Mouse (Mus musculus) left cerebral cortex, adult 2 months (tissue): Measurements from ENCODE around the gene Tnrc6c. TPM values are rescaled to one million over a fixed set of nuclear protein-coding genes. Genes with fewer than 3 reads are reported as not detected.
A peak's percentile ranks its signal among the peaks of the same experiment; 100 is the strongest.

Experiments
- DNase-seq, 2 experiments: peaks; one replicate each; pipeline ENCODE4 v3.0.0; 2021 to 2022; ENCODE audit warnings: low spot score in 2 of 2, mixed read lengths in 1 of 2; ENCODE audit errors: extremely low spot score in 1 of 2
- H3K27ac ChIP-seq: fragments of 200-600 bp; 2 replicates; pipeline ENCODE4 v1.8.1; 2022
- H3K4me3 ChIP-seq: fragments of 200-600 bp; 2 replicates; pipeline ENCODE4 v1.8.1; 2022
- CTCF ChIP-seq: fragments of 200-600 bp; IDR thresholded peaks from 2 replicates; pipeline ENCODE4 v1.8.1; 2022; ENCODE audit warnings: antibody characterized with exemption, mild to moderate bottlenecking, moderate library complexity
- intact Hi-C: fragments of 180-260 bp; cut with DNase I; formaldehyde crosslinking; loops from one replicate; pipeline ENCODE4 v1.15.1; 2025
- long read RNA-seq, 2 experiments: library from polyadenylated mRNA; stranded (forward); transcript quantifications; one replicate each; pipeline ENCODE4 v2.0.0; 2021; ENCODE audit warnings: borderline mapping rate in 2 of 2
- total RNA-seq, 2 experiments: library from RNA; stranded (reverse); gene quantifications; 2 replicates each; pipeline ENCODE4 v1.2.3; 2021

The Tnrc6c gene
- 10 to 100 TPM; 58.5 to 62.9 TPM for total RNA-seq
- long read RNA-seq, experiment 1, full-length matches to known transcripts = 1 of 35 reads
- long read RNA-seq, experiment 1, partial matches to known transcripts = 15 of 35 reads
- long read RNA-seq, experiment 1, other reads (novel, unspliced or antisense) = 19 of 35 reads
- long read RNA-seq, experiment 2, full-length matches to known transcripts = 11 of 43 reads
- long read RNA-seq, experiment 2, partial matches to known transcripts = 22 of 43 reads
- long read RNA-seq, experiment 2, other reads (novel, unspliced or antisense) = 10 of 43 reads

DNA sequence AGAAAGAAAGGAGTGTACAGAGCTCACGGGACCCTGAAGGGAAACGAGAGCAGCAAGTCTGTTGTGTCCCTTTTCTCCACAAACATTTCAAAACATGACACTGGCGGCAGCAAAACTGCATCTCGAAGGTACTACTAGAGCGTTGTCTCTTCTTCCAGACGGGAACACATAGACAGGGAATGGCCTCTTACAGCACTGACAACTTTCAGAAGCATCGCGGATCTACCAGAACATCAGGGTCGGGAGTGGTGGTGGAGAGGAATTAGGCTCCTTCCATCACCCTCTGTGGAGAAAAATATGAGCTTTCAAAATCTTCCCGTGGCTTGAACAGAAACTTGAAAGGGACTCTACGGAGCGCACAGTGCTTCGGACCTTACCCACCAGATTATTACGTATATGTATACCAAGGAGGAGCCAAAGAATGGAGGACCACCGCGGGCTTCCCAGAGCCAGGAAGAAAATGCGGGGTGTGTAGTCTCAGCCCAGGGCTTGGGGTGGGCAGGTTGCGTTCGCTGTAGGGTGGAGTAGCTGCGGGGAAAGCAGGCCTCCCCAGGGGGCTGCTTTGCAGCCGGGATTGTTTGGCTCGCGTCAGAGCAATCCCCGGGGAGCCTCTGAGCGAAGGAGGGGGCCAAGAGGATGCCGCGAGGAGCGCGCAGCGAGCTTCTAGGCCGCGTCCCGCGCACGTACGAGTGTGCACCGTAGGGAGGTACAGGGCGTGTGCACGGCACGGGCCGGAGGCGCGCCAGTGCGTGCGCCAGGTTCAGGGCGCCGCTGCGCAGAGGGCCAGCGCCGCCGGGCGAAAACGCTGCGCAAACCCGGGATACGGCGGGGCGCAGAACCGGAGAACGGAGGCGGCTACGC is at the start of gene Tnrc6c:
TSS of gene Tnrc6c (plus strand) at position 799 of the 861 bp plus-strand sequence.
- TF ChIP-seq CTCF = no peak
- H3K27ac ChIP-seq = peak within 1 kb of the TSS; percentile 98
- intact Hi-C loops = loop anchor here (1.0 to 2.0 kb wide), 5 partner anchors 25 to 259 kb away; no protein-coding TSS in a partner anchor
- H3K4me3 ChIP-seq = peak within 1 kb of the TSS; percentile 92
- DNase-seq = peak; percentile 83 to 86

DNA sequence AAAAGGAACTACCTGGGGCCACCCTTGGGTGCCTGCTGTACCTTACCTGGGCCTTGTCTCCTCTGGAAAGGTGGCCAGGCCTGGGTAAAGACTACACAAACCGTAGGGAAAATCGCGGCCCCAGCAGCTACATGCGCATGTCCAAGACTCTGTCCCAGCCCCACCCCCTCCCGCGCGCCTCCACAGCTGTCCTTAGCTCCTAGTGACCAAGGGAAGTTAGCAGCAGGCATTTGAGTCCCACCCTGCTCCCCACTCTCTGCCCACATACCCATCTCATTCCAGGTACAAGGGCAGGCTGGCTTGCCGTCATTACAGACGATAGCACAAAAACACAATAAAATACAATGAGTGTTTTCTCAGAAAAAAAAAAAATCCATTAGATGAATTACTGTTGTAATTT is 48.0 kb upstream of the Tnrc6c start:
- no peak for DNase-seq
- intact Hi-C loops = no loop called here
- Histone ChIP-seq H3K4me3 (no peak overlapping the region), H3K27ac (no peak overlapping the region)
- TF ChIP-seq CTCF = no peak

DNA sequence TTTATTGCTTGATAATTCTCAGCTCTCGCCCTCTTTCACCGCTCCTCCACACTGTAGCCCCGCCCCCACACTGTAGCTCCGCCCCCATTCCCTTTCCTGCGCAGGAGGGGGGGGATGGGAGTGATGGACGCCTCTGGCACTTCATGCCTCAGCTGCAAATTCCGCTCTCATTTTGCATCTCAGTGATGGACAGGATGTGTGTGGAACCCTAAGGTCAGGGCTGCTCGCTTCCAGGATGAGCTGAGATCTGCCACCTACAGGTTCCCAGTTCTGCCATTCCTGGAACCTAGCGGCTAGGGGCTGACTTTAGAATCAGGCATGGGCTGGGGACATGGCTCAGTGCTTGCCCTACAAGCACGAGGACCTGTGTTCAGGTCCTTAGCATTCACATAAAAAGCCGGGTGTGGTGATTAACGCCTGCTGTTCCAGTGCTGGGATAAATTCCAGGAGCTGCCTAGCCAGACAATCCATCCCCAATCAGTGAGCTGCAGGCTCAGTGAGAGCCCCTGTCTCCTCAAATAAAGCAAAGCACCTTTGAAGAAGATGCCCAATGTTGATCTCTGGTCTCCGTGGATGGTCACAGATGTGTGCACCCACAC is 47.4 kb upstream of the Tnrc6c start:
- TF ChIP-seq CTCF = no peak; the same call in 1 of the 2 replicates
- DNase-seq = no peak
- no peak overlapping the region for H3K4me3 ChIP-seq
- no peak overlapping the region for H3K27ac ChIP-seq
- intact Hi-C loops = no loop called here

DNA sequence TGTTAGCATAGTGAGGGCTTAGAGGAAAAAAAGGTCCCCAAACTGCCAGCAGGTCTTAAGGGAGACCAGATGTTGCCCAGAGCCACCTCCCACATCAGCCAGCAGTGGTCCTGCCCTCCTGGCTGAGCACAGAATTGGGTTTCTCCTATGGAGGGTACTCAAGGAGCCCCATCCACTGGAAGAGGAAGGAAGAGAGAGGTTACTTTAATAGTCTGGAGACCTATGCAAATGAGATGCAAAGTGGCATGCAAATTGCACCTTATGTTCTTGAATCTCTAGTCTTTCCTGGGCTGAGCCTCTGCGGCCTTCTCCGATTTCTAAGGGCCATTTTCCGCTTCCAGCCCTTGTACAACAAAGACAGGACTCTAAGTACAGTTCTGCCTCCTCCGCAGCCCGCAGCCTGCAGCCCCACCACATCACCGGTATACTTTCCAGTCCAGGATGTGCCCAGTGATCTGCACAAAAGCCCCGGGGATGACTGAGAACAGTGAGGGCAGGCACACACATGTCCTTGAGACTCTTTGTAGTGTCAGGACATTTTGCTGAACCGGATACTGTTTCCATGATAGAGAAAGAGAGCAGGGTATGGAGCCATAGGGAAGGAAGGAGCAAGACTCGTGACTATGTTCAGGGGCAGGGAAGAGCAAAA is 45.8 kb upstream of the Tnrc6c start:
- intact Hi-C loops = no loop called here
- no peak overlapping the region for H3K27ac ChIP-seq

DNA sequence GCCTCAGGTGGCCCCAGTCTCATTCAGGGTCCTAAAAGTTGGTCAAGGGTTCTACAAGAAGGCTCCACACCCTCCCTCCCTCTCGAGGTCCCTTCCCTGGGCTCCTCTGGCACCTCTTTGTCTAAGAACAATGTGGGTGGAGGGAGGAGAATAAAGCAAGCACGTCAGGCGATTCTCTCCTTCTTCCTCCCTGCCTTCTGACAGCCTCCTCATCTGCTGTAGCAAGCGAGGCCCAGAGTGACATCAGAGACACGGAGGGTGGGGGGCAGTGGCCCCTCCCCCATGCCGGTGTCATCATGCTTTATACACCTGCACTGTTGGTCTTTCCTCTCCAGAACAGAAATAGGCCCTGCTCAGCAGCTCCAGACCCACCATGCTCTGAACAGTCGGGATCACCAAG is 45.1 kb upstream of the Tnrc6c start:
- intact Hi-C loops = no loop called here
- H3K27ac ChIP-seq = no peak overlapping the region
- H3K4me3 ChIP-seq = no peak overlapping the region
- DNase-seq = no peak
- no peak for TF ChIP-seq CTCF

More for the DNA sequence above, 45.8 kb upstream of the Tnrc6c start:
- no peak for DNase-seq
- no peak overlapping the region for H3K4me3 ChIP-seq
- TF ChIP-seq CTCF = no peak

DNA sequence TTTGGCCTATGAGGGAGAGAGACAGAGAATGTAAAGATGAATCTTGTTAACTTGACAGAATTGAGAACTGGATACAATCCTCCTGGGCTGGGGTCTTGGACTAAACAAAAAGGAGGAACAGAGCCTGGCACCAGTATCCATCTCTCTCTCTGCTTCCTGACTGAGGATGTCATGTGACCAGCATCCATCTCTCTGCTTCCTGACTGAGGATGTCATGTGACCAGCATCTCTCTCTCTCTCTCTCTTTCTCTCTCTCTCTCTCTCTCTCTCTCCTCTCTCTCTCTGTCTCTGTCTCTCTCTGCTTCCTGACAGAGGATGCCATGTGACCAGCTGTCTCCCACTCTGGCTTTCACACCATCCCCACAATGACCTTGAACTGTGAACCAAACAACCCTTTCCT is 43.5 kb upstream of the Tnrc6c start:
- intact Hi-C loops = no loop called here
- Histone ChIP-seq H3K27ac (no peak overlapping the region), H3K4me3 (no peak overlapping the region)
- no peak for DNase-seq
- no peak for TF ChIP-seq CTCF

DNA sequence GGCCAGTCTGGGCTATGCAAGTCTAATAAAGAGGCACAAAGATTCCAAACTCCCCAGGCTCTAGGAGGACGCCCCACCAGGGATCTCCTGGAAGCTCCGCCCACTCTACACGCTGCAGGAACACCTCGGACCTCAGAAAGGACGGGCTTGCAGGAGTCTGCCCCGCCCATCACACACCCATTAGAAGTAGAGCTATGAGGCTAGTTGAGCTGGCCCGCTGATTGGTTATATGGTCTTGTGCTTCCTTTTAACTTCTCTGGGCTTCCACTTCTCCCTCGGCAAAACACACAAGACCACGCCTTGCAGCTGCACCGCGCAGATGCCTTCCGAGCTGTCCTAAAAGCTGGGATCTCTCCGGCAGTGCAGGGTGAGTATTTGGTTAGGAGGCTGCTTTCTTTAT is 43.0 kb upstream of the Tnrc6c start:
- H3K4me3 ChIP-seq = peak overlapping the region; percentile 30
- no peak for DNase-seq
- H3K27ac ChIP-seq = peak overlapping the region; percentile 36; the same call in 1 of the 2 replicates
- intact Hi-C loops = no loop called here
- TF ChIP-seq CTCF = no peak

DNA sequence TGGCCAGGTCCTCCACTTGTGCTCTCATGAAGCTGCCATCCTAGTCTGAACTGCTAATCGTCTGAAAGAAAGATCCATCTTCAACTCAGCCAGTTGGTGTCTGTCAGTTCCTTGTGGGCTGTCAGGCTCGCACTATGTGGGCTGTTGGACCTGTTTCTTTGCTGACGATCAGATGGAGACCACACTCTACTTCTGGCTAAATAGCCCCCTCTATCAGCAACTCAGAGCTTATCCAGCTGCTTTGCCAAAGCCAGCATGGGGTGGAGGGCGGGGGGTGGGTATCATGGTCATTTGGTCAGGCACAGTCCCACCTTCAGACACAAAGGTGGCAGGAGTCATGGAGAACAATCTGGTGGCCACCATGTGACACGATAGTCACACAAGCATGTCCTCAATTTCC is 42.2 kb upstream of the Tnrc6c start:
- intact Hi-C loops = no loop called here
- no peak for TF ChIP-seq CTCF
- H3K4me3 ChIP-seq = no peak overlapping the region
- no peak for DNase-seq
- H3K27ac ChIP-seq = no peak overlapping the region

DNA sequence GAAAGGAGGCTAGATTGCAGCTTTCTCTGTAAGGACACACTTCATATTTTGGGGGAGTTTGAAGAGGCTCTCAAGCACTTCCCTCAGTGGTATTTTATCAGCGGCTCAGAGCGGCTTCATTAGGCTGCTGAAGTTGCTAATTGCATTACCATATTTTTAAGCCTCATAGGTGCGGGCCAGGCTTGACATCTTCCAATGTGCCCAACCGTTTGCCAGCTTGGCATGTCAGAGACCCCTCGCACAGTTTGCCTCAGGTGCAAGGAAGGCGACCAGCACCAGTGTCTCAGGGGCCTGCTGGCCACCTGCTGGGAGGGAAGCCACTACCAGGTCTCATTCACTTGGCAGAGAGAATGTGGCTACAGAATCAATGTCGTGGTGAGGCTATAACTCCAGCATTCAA is 41.2 kb upstream of the Tnrc6c start:
- intact Hi-C loops = no loop called here
- no peak for DNase-seq
- no peak overlapping the region for H3K4me3 ChIP-seq
- TF ChIP-seq CTCF = no peak
- no peak overlapping the region for H3K27ac ChIP-seq

DNA sequence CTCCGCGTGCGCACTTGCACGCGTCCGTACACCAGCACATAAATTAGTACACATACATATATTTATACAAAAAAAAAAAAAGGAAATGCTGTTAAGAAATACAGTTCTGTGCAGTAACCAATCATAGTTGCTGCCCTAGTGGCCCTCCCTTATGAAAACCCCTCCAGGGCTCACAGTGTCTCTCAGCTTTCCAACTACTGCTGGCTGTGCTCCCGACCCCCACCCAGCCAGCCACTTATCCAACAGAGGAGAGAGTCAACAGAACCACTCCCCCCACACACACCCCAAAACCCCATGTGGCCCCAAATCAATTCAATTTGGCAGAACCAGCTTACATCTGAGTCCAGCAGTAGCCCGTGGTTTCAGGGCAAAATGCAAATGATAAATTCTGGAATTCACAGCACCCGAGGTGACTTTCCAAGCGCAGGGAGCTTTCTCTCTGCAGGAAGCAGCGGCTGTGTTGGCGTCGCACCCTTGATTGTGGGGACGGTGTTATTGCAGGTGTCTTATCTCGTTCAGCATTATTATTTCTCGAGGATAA is 36.7 kb upstream of the Tnrc6c start:
- no peak overlapping the region for H3K27ac ChIP-seq
- intact Hi-C loops = no loop called here
- H3K4me3 ChIP-seq = no peak overlapping the region
- no peak for DNase-seq
- no peak for TF ChIP-seq CTCF

DNA sequence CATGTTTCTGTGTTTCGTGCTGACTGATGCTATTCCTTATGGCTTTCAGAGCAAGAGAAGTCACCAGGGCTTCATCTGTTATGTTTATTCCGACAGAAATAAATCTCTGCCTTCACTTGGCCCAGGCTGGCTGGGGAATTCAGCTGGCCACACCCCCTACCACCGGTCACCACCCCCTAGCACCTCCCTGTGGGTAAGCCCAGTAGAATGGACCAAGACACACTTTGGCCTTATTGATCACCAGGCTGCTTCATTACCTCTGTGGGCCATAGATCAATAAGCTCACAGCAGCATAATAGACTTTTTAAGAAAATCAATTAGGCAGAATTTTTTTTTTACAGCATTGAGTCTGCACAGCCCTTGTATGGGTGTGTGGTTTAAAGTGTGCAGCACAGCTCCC is 35.9 kb upstream of the Tnrc6c start:
- Histone ChIP-seq H3K27ac (no peak overlapping the region), H3K4me3 (no peak overlapping the region)
- TF ChIP-seq CTCF = no peak
- intact Hi-C loops = no loop called here
- no peak for DNase-seq

DNA sequence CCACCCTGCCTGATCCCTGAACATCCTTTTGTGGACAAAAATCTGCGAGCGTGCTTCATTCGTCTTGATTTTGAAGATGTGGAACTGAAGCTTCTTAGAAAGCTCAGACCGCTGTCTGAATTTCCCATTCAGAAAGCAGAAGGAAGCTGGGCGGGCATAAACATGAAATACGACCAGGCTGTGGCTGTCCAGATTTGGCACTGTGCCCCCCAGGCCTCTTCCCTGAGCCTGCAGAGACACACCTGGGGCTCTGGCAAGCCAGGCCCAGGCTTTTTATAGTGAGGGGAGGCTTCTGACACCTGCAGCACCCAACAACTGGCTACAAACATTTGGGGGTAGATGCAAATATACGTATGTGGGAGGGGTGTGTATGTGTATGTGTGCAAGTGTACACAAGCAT is 35.3 kb upstream of the Tnrc6c start:
- no peak overlapping the region for H3K4me3 ChIP-seq
- TF ChIP-seq CTCF = no peak
- DNase-seq = no peak
- H3K27ac ChIP-seq = no peak overlapping the region
- intact Hi-C loops = no loop called here
